Comparison of ENCODE assay signal across 18 mouse cellular contexts in the genomic region with DNA sequence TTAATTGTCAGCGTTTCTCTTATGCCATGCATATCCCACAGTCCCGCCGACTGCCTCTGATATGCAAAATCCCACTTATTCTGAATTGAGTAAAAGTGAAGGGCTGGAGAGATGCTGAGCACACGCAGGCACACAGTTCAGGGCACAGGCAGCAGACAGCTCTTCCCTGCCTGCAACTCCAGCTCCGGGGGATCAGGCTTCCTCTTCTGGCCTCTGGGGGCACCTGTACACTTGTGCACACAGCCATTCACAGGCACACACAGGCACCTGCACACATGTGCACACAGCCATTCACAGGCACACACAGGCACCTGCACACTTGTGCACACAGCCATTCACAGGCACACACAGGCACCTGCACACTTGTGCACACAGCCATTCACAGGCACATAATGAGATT.
DNase-seq lines count a peak whose midpoint lies in the region; ATAC-seq and TF ChIP-seq lines count a peak whose summit lies in the region.
"Had no signal": no experiment of that assay in that cellular context is flagged by ENCODE, and none has a peak within 500 bp of the region (broad histone marks: within the 10 kb centered on the region; RNA-seq: fewer than 3 reads in every experiment).

No protein-coding gene starts in this region.

- TF ChIP-seq EP300 in stomach, postnatal 0 days (optimal IDR thresholded peaks at IDR 0.05): no peak

- 62% methylated on average over 5 of the region's 5 CpGs for WGBS in stomach, embryonic 16.5 days
- 70% methylated on average over 5 of the region's 5 CpGs for WGBS in stomach, postnatal 0 days
- 42% methylated on average over 5 of the region's 5 CpGs for WGBS in hindbrain, embryonic 10.5 days
- 29% methylated on average over 5 of the region's 5 CpGs for WGBS in midbrain, embryonic 12.5 days
- WGBS in olfactory bulb, adult 2 months: 14% methylated on average over 5 of the region's 5 CpGs
- 67% methylated on average over 5 of the region's 5 CpGs for WGBS in liver, embryonic 11.5 days

- H3K27me3 ChIP-seq in stomach, embryonic 16.5 days (ENCODE audit: control insufficient read depth, insufficient read depth, low read length): no peaks in the 10 kb centered on the region
- no peaks in the 10 kb centered on the region for H3K27me3 ChIP-seq in stomach, postnatal 0 days (ENCODE audit: control insufficient read depth, insufficient read depth, low read length)
- H3K27me3 ChIP-seq in hindbrain, embryonic 10.5 days (ENCODE audit: insufficient read depth, poor library complexity, severe bottlenecking): no peaks in the 10 kb centered on the region
- H3K27me3 ChIP-seq in midbrain, embryonic 12.5 days: no peaks in the 10 kb centered on the region; the same call in 1 of the 2 replicates
- no peaks in the 10 kb centered on the region for H3K27me3 ChIP-seq in liver, embryonic 11.5 days (replicated peaks; ENCODE audit: control insufficient read depth, insufficient read depth, low read length)
- H3K27me3 ChIP-seq: embryonic facial prominence, embryonic 13.5 days; heart, embryonic 13.5 days; stomach, embryonic 15.5 days had no signal

- H3K9me3 ChIP-seq in stomach, embryonic 16.5 days (replicated peaks; ENCODE audit: control insufficient read depth, low read length): no peaks in the 10 kb centered on the region
- no peaks in the 10 kb centered on the region for H3K9me3 ChIP-seq in stomach, postnatal 0 days (ENCODE audit: control insufficient read depth, low read length)
- no peaks in the 10 kb centered on the region for H3K9me3 ChIP-seq in hindbrain, embryonic 10.5 days
- H3K9me3 ChIP-seq in midbrain, embryonic 12.5 days: no peaks in the 10 kb centered on the region
- no peaks in the 10 kb centered on the region for H3K9me3 ChIP-seq in liver, embryonic 11.5 days (ENCODE audit: control insufficient read depth, low read length)
- H3K9me3 ChIP-seq: embryonic facial prominence, embryonic 13.5 days; heart, embryonic 13.5 days; stomach, embryonic 15.5 days had no signal

- H3K4me3 ChIP-seq in stomach, embryonic 16.5 days (replicated peaks; ENCODE audit: low read length): no peak overlapping the region
- H3K4me3 ChIP-seq in stomach, postnatal 0 days (ENCODE audit: low read depth, low read length): no peak overlapping the region
- 0 out of 2 replicates have a peak overlapping the region, but pooled peaks have one; percentile 27 for H3K4me3 ChIP-seq in hindbrain, embryonic 10.5 days
- H3K4me3 ChIP-seq in midbrain, embryonic 12.5 days: no peak overlapping the region
- no peak overlapping the region for H3K4me3 ChIP-seq in olfactory bulb, adult 2 months (ENCODE audit: insufficient read depth, low read depth, low read length)
- H3K4me3 ChIP-seq in liver, embryonic 11.5 days (ENCODE audit: low read depth, low read length): no peak overlapping the region
- H3K4me3 ChIP-seq: embryonic facial prominence, embryonic 13.5 days; heart, embryonic 13.5 days; stomach, embryonic 15.5 days had no signal

- DNase-seq in stomach, postnatal 0 days (ENCODE audit: low spot score): no peak
- no peak for DNase-seq in hindbrain, embryonic 10.5 days (ENCODE audit: low spot score)
- DNase-seq in cerebellum, postnatal 10 days: no peak
- DNase-seq in adrenal gland, postnatal 4 days (ENCODE audit: low spot score in 2 of 2): no peak
- DNase-seq in liver, embryonic 11.5 days (ENCODE audit: low spot score): no peak
- DNase-seq: cerebellum, adult 2 months; gastrocnemius, postnatal 36 days; layer of hippocampus, adult 9-11 months; right cerebral cortex, postnatal 4 days; thymus, postnatal 25 days had no signal

- H3K9ac ChIP-seq in stomach, embryonic 16.5 days (ENCODE audit: low read length): no peak overlapping the region
- H3K9ac ChIP-seq in stomach, postnatal 0 days (ENCODE audit: low read length): no peak overlapping the region
- no peak overlapping the region for H3K9ac ChIP-seq in midbrain, embryonic 12.5 days (replicated peaks)
- H3K9ac ChIP-seq in liver, embryonic 11.5 days (ENCODE audit: low read depth, low read length): no peak overlapping the region
- H3K9ac ChIP-seq: embryonic facial prominence, embryonic 13.5 days; heart, embryonic 13.5 days; liver, embryonic 14.5 days; stomach, embryonic 15.5 days had no signal

- H3K27ac ChIP-seq in stomach, embryonic 16.5 days (ENCODE audit: low read length): no peak overlapping the region
- H3K27ac ChIP-seq in stomach, postnatal 0 days (replicated peaks): no peak overlapping the region
- H3K27ac ChIP-seq in hindbrain, embryonic 10.5 days: peak overlapping the region; percentile 66; the same call in 1 of the 2 replicates
- peak overlapping the region; percentile 56 for H3K27ac ChIP-seq in midbrain, embryonic 12.5 days (replicated peaks)
- peak overlapping the region; percentile 40; the same call in 1 of the 2 replicates for H3K27ac ChIP-seq in olfactory bulb, adult 2 months (ENCODE audit: insufficient read depth, low read depth, low read length)
- no peak overlapping the region for H3K27ac ChIP-seq in liver, embryonic 11.5 days (ENCODE audit: low read depth, low read length)
- H3K27ac ChIP-seq: embryonic facial prominence, embryonic 13.5 days; heart, embryonic 13.5 days; liver, embryonic 14.5 days; stomach, embryonic 15.5 days had no signal

- no peaks in the 10 kb centered on the region for H3K36me3 ChIP-seq in stomach, embryonic 16.5 days (ENCODE audit: control insufficient read depth, insufficient read depth, low read length)
- no peaks in the 10 kb centered on the region for H3K36me3 ChIP-seq in stomach, postnatal 0 days (ENCODE audit: control insufficient read depth, insufficient read depth, low read length)
- no peaks in the 10 kb centered on the region for H3K36me3 ChIP-seq in hindbrain, embryonic 10.5 days
- H3K36me3 ChIP-seq in midbrain, embryonic 12.5 days: no peaks in the 10 kb centered on the region
- no peaks in the 10 kb centered on the region for H3K36me3 ChIP-seq in liver, embryonic 11.5 days (ENCODE audit: control insufficient read depth, insufficient read depth, low read length)
- H3K36me3 ChIP-seq: embryonic facial prominence, embryonic 13.5 days; heart, embryonic 13.5 days; stomach, embryonic 15.5 days had no signal

- H3K4me1 ChIP-seq in stomach, embryonic 16.5 days (ENCODE audit: control insufficient read depth, insufficient read depth, low read length): no peaks in the 10 kb centered on the region
- no peaks in the 10 kb centered on the region for H3K4me1 ChIP-seq in stomach, postnatal 0 days (replicated peaks; ENCODE audit: control insufficient read depth, insufficient read depth)
- peaks cover 16% of the 10 kb centered on the region for H3K4me1 ChIP-seq in hindbrain, embryonic 10.5 days (replicated peaks)
- peaks cover 13% of the 10 kb centered on the region for H3K4me1 ChIP-seq in midbrain, embryonic 12.5 days
- peaks cover 3% of the 10 kb centered on the region; the same call in 1 of the 2 replicates for H3K4me1 ChIP-seq in olfactory bulb, adult 2 months (ENCODE audit: control insufficient read depth, insufficient read depth, low read length)
- H3K4me1 ChIP-seq in liver, embryonic 11.5 days (replicated peaks; ENCODE audit: control insufficient read depth, insufficient read depth, low read length): no peaks in the 10 kb centered on the region
- H3K4me1 ChIP-seq: embryonic facial prominence, embryonic 13.5 days; heart, embryonic 13.5 days; stomach, embryonic 15.5 days had no signal

- TF ChIP-seq CTCF in stomach, postnatal 0 days (IDR thresholded peaks at IDR 0.05; ENCODE audit: low read depth): no peak
- TF ChIP-seq CTCF in olfactory bulb, adult 2 months (IDR thresholded peaks at IDR 0.05; ENCODE audit: insufficient read depth, low read depth, low read length): no peak

- no peak for TF ChIP-seq POLR2A in olfactory bulb, adult 2 months (IDR thresholded peaks at IDR 0.05; ENCODE audit: insufficient read depth, low read depth, low read length)

- ATAC-seq in stomach, embryonic 16.5 days (ENCODE audit: insufficient read depth, low FRiP score): peak; percentile 17; the same call in 1 of the 2 replicates
- ATAC-seq in stomach, postnatal 0 days (ENCODE audit: low FRiP score, low TSS enrichment): no peak
- ATAC-seq in midbrain, embryonic 12.5 days (ENCODE audit: low FRiP score, low read depth): peak; percentile 64
- ATAC-seq in liver, embryonic 11.5 days (replicated peaks; ENCODE audit: low FRiP score): no peak
- ATAC-seq: activated CD4-positive, CD25-positive, alpha-beta regulatory T cell, adult 4 months had no signal

- no peak overlapping the region for H3K4me2 ChIP-seq in stomach, embryonic 16.5 days (ENCODE audit: low read depth, low read length)
- no peak overlapping the region for H3K4me2 ChIP-seq in stomach, postnatal 0 days (replicated peaks; ENCODE audit: low read depth)
- H3K4me2 ChIP-seq in midbrain, embryonic 12.5 days (replicated peaks): peak overlapping the region; percentile 43
- no peak overlapping the region for H3K4me2 ChIP-seq in liver, embryonic 11.5 days
- H3K4me2 ChIP-seq: embryonic facial prominence, embryonic 13.5 days; heart, embryonic 13.5 days; stomach, embryonic 15.5 days had no signal

Comparison
In these comparisons a context has a peak if more than half of its experiments do, and no peak if none do; other contexts are left out.
1. ATAC-seq: peak in stomach, embryonic 16.5 days (single experiment) and midbrain, embryonic 12.5 days (single experiment); none in stomach, postnatal 0 days (single experiment) and liver, embryonic 11.5 days (single experiment).
2. H3K27ac ChIP-seq: peak in hindbrain, embryonic 10.5 days (single experiment), midbrain, embryonic 12.5 days (single experiment) and olfactory bulb, adult 2 months (single experiment); none in stomach, embryonic 16.5 days (single experiment), stomach, postnatal 0 days (single experiment) and liver, embryonic 11.5 days (single experiment).